Mouse (Mus musculus) MEL (cell line): ENCODE results near the gene Fndc3b. TPM values are rescaled to one million over a fixed set of nuclear protein-coding genes. Genes with fewer than 3 reads are reported as not detected.

Experiments
- DNase-seq: peaks from one replicate; pipeline ENCODE4 v3.0.0; 2011; ENCODE audit warnings: low read depth, low spot score
- H3K27ac ChIP-seq: 2 replicates; pipeline ENCODE4 v1.5.1; 2012; ENCODE audit warnings: low read depth, mild to moderate bottlenecking, control low read depth, low read length, moderate library complexity; ENCODE audit not compliant: control insufficient read depth
- H3K27me3 ChIP-seq, 2 experiments: fragments of 150-350 bp in 1 of 2; sonication (generic) in 1 of 2; 2 replicates each; pipeline ENCODE4 v1.6.1; 2012; ENCODE audit warnings: low read length in 2 of 2, mild to moderate bottlenecking in 2 of 2, improper control_type of control experiment in 1 of 2, moderate library complexity in 1 of 2; ENCODE audit not compliant: insufficient read depth in 2 of 2, control insufficient read depth in 1 of 2
- H3K36me3 ChIP-seq, 2 experiments: 2 replicates each; pipeline ENCODE4 v1.6.1; 2012 to 2014; ENCODE audit warnings: low read length in 2 of 2, improper control_type of control experiment in 1 of 2, inconsistent platforms in 1 of 2, mild to moderate bottlenecking in 1 of 2; ENCODE audit not compliant: insufficient read depth in 2 of 2, control insufficient read depth in 1 of 2
- H3K4me1 ChIP-seq, 2 experiments: fragments of 150-350 bp in 1 of 2; sonication (generic) in 1 of 2; 2 replicates each; pipeline ENCODE4 v1.6.1; 2012; ENCODE audit warnings: low read length in 2 of 2, improper control_type of control experiment in 1 of 2, mild to moderate bottlenecking in 1 of 2; ENCODE audit not compliant: insufficient read depth in 2 of 2, control insufficient read depth in 1 of 2
- H3K4me3 ChIP-seq, 2 experiments: fragments of 150-350 bp in 1 of 2; sonication (generic) in 1 of 2; 2 replicates each; pipeline ENCODE4 v1.5.1; 2012; ENCODE audit warnings: low read depth in 2 of 2, low read length in 2 of 2, mild to moderate bottlenecking in 2 of 2, moderate library complexity in 2 of 2, control low read depth in 1 of 2, improper control_type of control experiment in 1 of 2; ENCODE audit not compliant: control insufficient read depth in 1 of 2, insufficient read depth in 1 of 2
- H3K79me2 ChIP-seq: 2 replicates; pipeline ENCODE4 v1.6.1; 2012; ENCODE audit warnings: mild to moderate bottlenecking, low read length, moderate library complexity; ENCODE audit not compliant: control insufficient read depth, poor library complexity, insufficient read depth
- H3K9ac ChIP-seq: 2 replicates; pipeline ENCODE4 v1.6.1; 2012; ENCODE audit warnings: low read depth, mild to moderate bottlenecking, control low read depth, low read length, moderate library complexity; ENCODE audit not compliant: control insufficient read depth, poor library complexity, severe bottlenecking
- H3K9me3 ChIP-seq: fragments of 150-350 bp; sonication (generic); replicated peaks from 2 replicates; pipeline ENCODE4 v1.6.1; 2012; ENCODE audit warnings: mild to moderate bottlenecking, low read length, improper control_type of control experiment, moderate library complexity; ENCODE audit not compliant: insufficient read depth
- CHD1 ChIP-seq: IDR thresholded peaks from 2 replicates; pipeline ENCODE4 v1.6.1; 2012; ENCODE audit warnings: low read depth, mild to moderate bottlenecking, inconsistent platforms, low read length, improper control_type of control experiment
- CHD2 ChIP-seq: IDR thresholded peaks from 2 replicates; pipeline ENCODE4 v1.6.1; 2011; ENCODE audit warnings: low read length, improper control_type of control experiment
- CTCF ChIP-seq, 3 experiments: IDR thresholded peaks in 2 of 3; conservative IDR thresholded peaks in 1 of 3; 2 replicates each; pipeline ENCODE4 v1.5.1; 2011 to 2012; ENCODE audit warnings: low read length in 3 of 3, low read depth in 2 of 3, mild to moderate bottlenecking in 2 of 3, improper control_type of control experiment in 1 of 3, inconsistent platforms in 1 of 3, mixed read lengths in 1 of 3, moderate library complexity in 1 of 3; ENCODE audit not compliant: control insufficient read depth in 1 of 3, insufficient read depth in 1 of 3, poor library complexity in 1 of 3, severe bottlenecking in 1 of 3
- ETS1 ChIP-seq: IDR thresholded peaks from 2 replicates; pipeline ENCODE4 v1.6.1; 2012; ENCODE audit warnings: low read depth, mild to moderate bottlenecking, inconsistent platforms, low read length, improper control_type of control experiment, moderate library complexity
- GATA1 ChIP-seq: IDR thresholded peaks from 2 replicates; pipeline ENCODE4 v1.6.1; 2011; ENCODE audit warnings: low read depth, low read length, improper control_type of control experiment
- HCFC1 ChIP-seq: IDR thresholded peaks from 2 replicates; pipeline ENCODE4 v1.6.1; 2012; ENCODE audit warnings: low read depth, mild to moderate bottlenecking, inconsistent platforms, low read length, improper control_type of control experiment, moderate library complexity
- MAX ChIP-seq: IDR thresholded peaks from 2 replicates; pipeline ENCODE4 v1.6.1; 2011; ENCODE audit warnings: low read length, improper control_type of control experiment
- MAZ ChIP-seq: IDR thresholded peaks from 2 replicates; pipeline ENCODE4 v1.6.1; 2012; ENCODE audit warnings: low read depth, mild to moderate bottlenecking, inconsistent platforms, low read length, improper control_type of control experiment
- MEF2A ChIP-seq: IDR thresholded peaks from 2 replicates; pipeline ENCODE4 v1.6.1; 2014; ENCODE audit warnings: low read depth, mild to moderate bottlenecking, inconsistent platforms, low read length, improper control_type of control experiment; ENCODE audit not compliant: poor library complexity, insufficient replicate concordance, severe bottlenecking; ENCODE audit errors: extremely low read depth
- NELFE ChIP-seq: IDR thresholded peaks from 2 replicates; pipeline ENCODE4 v1.6.1; 2011; ENCODE audit warnings: low read depth, low read length, improper control_type of control experiment
- TCF12 ChIP-seq: IDR thresholded peaks from 2 replicates; pipeline ENCODE4 v1.6.1; 2014; ENCODE audit warnings: low read depth, mild to moderate bottlenecking, inconsistent platforms, low read length, improper control_type of control experiment, moderate library complexity
- USF2 ChIP-seq, 2 experiments: IDR thresholded peaks; 2 replicates each; pipeline ENCODE4 v1.6.1; 2011 to 2012; ENCODE audit warnings: improper control_type of control experiment in 2 of 2, low read length in 2 of 2, borderline replicate concordance in 1 of 2, inconsistent platforms in 1 of 2, low read depth in 1 of 2, mild to moderate bottlenecking in 1 of 2; ENCODE audit not compliant: insufficient read depth in 1 of 2
- ZC3H11A ChIP-seq: IDR thresholded peaks from 2 replicates; pipeline ENCODE4 v1.6.1; 2012; ENCODE audit warnings: low read depth, mild to moderate bottlenecking, inconsistent platforms, low read length, improper control_type of control experiment
- ZMIZ1 ChIP-seq: IDR thresholded peaks from 2 replicates; pipeline ENCODE4 v1.6.1; 2012; ENCODE audit warnings: low read depth, mild to moderate bottlenecking, inconsistent platforms, low read length, improper control_type of control experiment, moderate library complexity
- ZNF384 ChIP-seq: IDR thresholded peaks from 2 replicates; pipeline ENCODE4 v1.6.1; 2012; ENCODE audit warnings: low read depth, mild to moderate bottlenecking, inconsistent platforms, low read length, improper control_type of control experiment
- polyA plus RNA-seq, 2 experiments: library from polyadenylated mRNA; stranded (reverse) in 1 of 2; unstranded in 1 of 2; fragments of >175 nt in 1 of 2; fragments of >200 nt in 1 of 2; gene quantifications; 2 replicates each; pipeline versions ENCODE4 v1.2.1 to v1.2.4; 2012; ENCODE audit warnings: low replicate concordance in 2 of 2, low read depth in 1 of 2; ENCODE audit not compliant: insufficient read length in 2 of 2, insufficient read depth in 1 of 2, missing spikeins in 1 of 2
- total RNA-seq: library from RNA; depleted of rRNA; stranded (reverse); fragments of 300-350 nt; gene quantifications from 2 replicates; pipeline ENCODE4 v1.2.3, GENCODE M21; 2012

Gene Fndc3b
- total and polyA plus RNA-seq, 3 experiments: not detected

DNA sequence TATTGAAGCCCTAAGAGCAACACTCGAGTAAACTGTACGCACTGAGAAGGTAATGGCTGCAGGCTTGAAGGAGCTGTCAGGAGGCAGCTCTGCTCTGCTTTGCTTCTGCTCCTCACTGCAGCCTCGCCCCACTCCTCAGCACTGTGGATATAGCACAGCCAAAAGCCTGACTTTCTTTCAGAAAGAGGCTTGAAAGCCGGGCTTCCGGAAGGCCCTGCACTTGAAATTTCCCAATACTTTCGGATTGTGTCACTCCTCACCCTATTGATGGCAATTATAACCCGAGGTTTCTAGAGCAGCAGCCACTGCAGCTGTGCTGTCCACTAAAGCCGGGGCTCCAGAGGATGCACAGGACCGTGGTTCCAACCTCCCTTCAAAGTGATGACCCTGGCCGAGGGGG lies 227.3 kb downstream of the Fndc3b start:
- no peak for DNase-seq
- H3K27me3 ChIP-seq: no peaks in the 10 kb centered on the region
- no peak overlapping the region for H3K4me3 ChIP-seq
- no peak overlapping the region for H3K27ac ChIP-seq
- no peaks in the 10 kb centered on the region for H3K36me3 ChIP-seq
- no peak overlapping the region for H3K9ac ChIP-seq
- H3K4me1 ChIP-seq: no peaks in the 10 kb centered on the region
- H3K79me2 ChIP-seq: no peaks in the 10 kb centered on the region
- no peak for TF ChIP-seq USF2 (IDR thresholded peaks at IDR 0.05; ENCODE audit: borderline replicate concordance in 1 of 2, insufficient read depth in 1 of 2, low read depth in 1 of 2, low read length in 2 of 2)
- no peak for TF ChIP-seq HCFC1
- no peak for TF ChIP-seq ETS1
- TF ChIP-seq MAZ: no peak
- TF ChIP-seq CTCF (IDR thresholded peaks at IDR 0.05 in 2 of 3, conservative IDR thresholded peaks at IDR 0.05 in 1 of 3; ENCODE audit: control insufficient read depth in 1 of 3, insufficient read depth in 1 of 3, low read depth in 2 of 3, low read length in 3 of 3, poor library complexity in 1 of 3, severe bottlenecking in 1 of 3): no peak
- no peak for TF ChIP-seq ZNF384
- TF ChIP-seq ZMIZ1: no peak
- TF ChIP-seq ZC3H11A: no peak
- no peaks in the 10 kb centered on the region for H3K9me3 ChIP-seq

DNA sequence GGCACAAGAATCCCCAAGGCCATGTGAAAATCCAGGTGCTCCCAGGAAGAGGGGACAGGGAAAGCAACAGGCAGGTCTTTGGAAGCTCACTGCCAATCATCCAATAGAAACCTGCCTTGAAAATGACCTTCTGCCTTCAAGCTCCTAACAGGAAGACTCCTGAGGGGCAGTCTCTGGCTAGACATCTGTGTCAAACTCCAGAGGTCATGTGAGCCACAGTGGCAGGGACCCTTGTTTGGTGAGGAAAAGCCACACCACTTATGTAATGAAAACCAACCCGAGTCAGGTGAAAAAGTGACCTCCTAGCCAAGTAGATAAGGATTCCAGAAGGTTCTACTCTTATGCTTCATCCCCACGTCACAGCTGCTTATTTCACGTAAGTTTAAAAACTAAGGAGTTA lies 227.8 kb downstream of the Fndc3b start:
- Histone ChIP-seq H3K36me3 (no peaks in the 10 kb centered on the region), H3K9me3 (no peaks in the 10 kb centered on the region), H3K27me3 (no peaks in the 10 kb centered on the region), H3K4me1 (no peaks in the 10 kb centered on the region), H3K9ac (no peak overlapping the region), H3K27ac (no peak overlapping the region), H3K4me3 (no peak overlapping the region), H3K79me2 (no peaks in the 10 kb centered on the region)
- DNase-seq: no peak
- TF ChIP-seq HCFC1: no peak
- TF ChIP-seq MEF2A: no peak
- TF ChIP-seq GATA1: no peak
- no peak for TF ChIP-seq CHD1
- TF ChIP-seq MAX: no peak

DNA sequence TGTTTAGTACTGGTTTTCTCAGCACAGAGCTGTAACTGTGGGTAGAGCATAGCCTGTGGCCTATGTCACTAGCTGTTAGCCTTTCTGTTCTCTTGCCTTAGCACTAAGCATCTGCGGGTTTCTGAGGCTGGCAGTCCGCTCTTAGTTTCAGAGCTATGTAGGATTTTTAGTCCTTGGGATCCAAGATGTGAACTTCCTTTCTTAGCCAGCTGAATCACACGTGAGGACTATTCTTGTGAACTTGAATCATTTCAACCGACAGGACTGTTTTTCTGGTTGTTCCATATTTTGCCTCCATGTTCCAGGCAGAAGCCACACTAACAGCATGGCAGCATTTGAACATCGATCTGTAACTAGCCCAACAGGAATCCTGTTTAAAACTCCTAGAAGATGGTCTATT lies 229.4 kb downstream of the Fndc3b start:
- TF ChIP-seq NELFE: no peak
- TF ChIP-seq CHD2: no peak
- TF ChIP-seq ZNF384: no peak
- no peak for TF ChIP-seq TCF12
- TF ChIP-seq ZMIZ1: no peak
- Histone ChIP-seq H3K79me2 (no peaks in the 10 kb centered on the region), H3K9me3 (no peaks in the 10 kb centered on the region), H3K9ac (no peak overlapping the region), H3K4me3 (no peak overlapping the region), H3K27ac (no peak overlapping the region), H3K36me3 (no peaks in the 10 kb centered on the region), H3K27me3 (no peaks in the 10 kb centered on the region), H3K4me1 (no peaks in the 10 kb centered on the region)
- no peak for DNase-seq
